Mouse (Mus musculus) stomach, embryonic 14.5 days (tissue): Measurements from ENCODE around the gene Fam196b. TPM values are rescaled to one million over a fixed set of nuclear protein-coding genes. Genes with fewer than 3 reads are reported as not detected.

ENCODE experiments used
- ATAC-seq: fragments of 200-750 bp; cut with Nextera tagmentation; 2 replicates; pipeline ENCODE4 v1.8.0; 2017; ENCODE audit warnings: low read depth, moderate TSS enrichment; ENCODE audit not compliant: insufficient number of reproducible peaks, insufficient read depth, low FRiP score
- H3K27ac ChIP-seq: fragments of 300-500 bp; sonication (generic); 2 replicates; pipeline ENCODE4 v1.5.1; 2014; ENCODE audit warnings: mild to moderate bottlenecking, low read length, moderate library complexity, mixed read lengths
- H3K27me3 ChIP-seq: fragments of 300-500 bp; sonication (generic); 2 replicates; pipeline ENCODE4 v1.6.1; 2014; ENCODE audit warnings: low read length, control low read depth, mixed read lengths; ENCODE audit not compliant: control insufficient read depth, insufficient read depth
- H3K36me3 ChIP-seq: fragments of 300-500 bp; sonication (generic); 2 replicates; pipeline ENCODE4 v1.6.1; 2014; ENCODE audit warnings: mild to moderate bottlenecking, control low read depth, low read length, moderate library complexity, mixed read lengths; ENCODE audit not compliant: control insufficient read depth, insufficient read depth
- H3K4me1 ChIP-seq: fragments of 300-500 bp; sonication (generic); 2 replicates; pipeline ENCODE4 v1.6.1; 2014; ENCODE audit warnings: low read length, control low read depth, mixed read lengths; ENCODE audit not compliant: control insufficient read depth, insufficient read depth
- H3K4me2 ChIP-seq: fragments of 300-500 bp; sonication (generic); replicated peaks from 2 replicates; pipeline ENCODE4 v1.6.1; 2014; ENCODE audit warnings: low read depth, low read length, control low read depth
- H3K4me3 ChIP-seq: fragments of 300-500 bp; sonication (generic); 2 replicates; pipeline ENCODE4 v1.5.1; 2014; ENCODE audit warnings: low read depth, low read length, control low read depth
- H3K9ac ChIP-seq: fragments of 300-500 bp; sonication (generic); replicated peaks from 2 replicates; pipeline ENCODE4 v1.6.1; 2014; ENCODE audit warnings: low read depth, mild to moderate bottlenecking, control low read depth, low read length, moderate library complexity, mixed read lengths
- H3K9me3 ChIP-seq: fragments of 300-500 bp; sonication (generic); 2 replicates; pipeline ENCODE4 v1.6.1; 2016; ENCODE audit warnings: low read depth, low read length, control low read depth; ENCODE audit not compliant: control insufficient read depth
- WGBS: fragments of 180-500 bp; shearing (Covaris S2); extraction: QIAGEN DNeasy Blood & Tissue Kit; methylation state at CpG from one replicate; pipeline ENCODE4 v1.1.7; 2014; 5-methylcytosine and 5-hydroxymethylcytosine counted together
- polyA plus RNA-seq: library from polyadenylated mRNA; unstranded; fragments of >200 nt; fragmentation: Nextera tagmentation; extraction: Ambion mirVana; gene quantifications from 2 replicates; pipeline ENCODE4 v1.2.1, GENCODE M21; 2014

Gene Fam196b
- polyA plus RNA-seq, 1 experiment from 2014 or later, result 0.04 TPM

GRCm38 (mm10) chr11:34343742-34344307 lies 29.2 kb downstream of the Fam196b start:
- no peak overlapping the region for H3K4me2 ChIP-seq
- H3K36me3 ChIP-seq, result no peaks in the 10 kb centered on the region
- H3K9me3 ChIP-seq, result no peaks in the 10 kb centered on the region
- no peaks in the 10 kb centered on the region for H3K27me3 ChIP-seq
- H3K27ac ChIP-seq, result no peak overlapping the region
- no peak for ATAC-seq
- WGBS, result 79% methylated on average over 4 of the region's 4 CpGs
- H3K4me1 ChIP-seq, result 0 out of 2 replicates have a peak, but pooled peaks cover 2% of the 10 kb centered on the region
- no peak overlapping the region for H3K4me3 ChIP-seq
- H3K9ac ChIP-seq, result no peak overlapping the region

GRCm38 (mm10) chr11:34344310-34344709 lies 29.7 kb downstream of the Fam196b start:
- no peak overlapping the region for H3K4me2 ChIP-seq
- H3K27ac ChIP-seq, result no peak overlapping the region
- ATAC-seq, result no peak
- no peak overlapping the region for H3K4me3 ChIP-seq
- H3K4me1 ChIP-seq, result 0 out of 2 replicates have a peak, but pooled peaks cover 2% of the 10 kb centered on the region
- no peaks in the 10 kb centered on the region for H3K36me3 ChIP-seq
- no peaks in the 10 kb centered on the region for H3K27me3 ChIP-seq
- WGBS, result 73% methylated on average over 5 of the region's 5 CpGs
- no peak overlapping the region for H3K9ac ChIP-seq
- no peaks in the 10 kb centered on the region for H3K9me3 ChIP-seq

- H3K27me3 ChIP-seq, result no peaks in the 10 kb centered on the region
- no peaks in the 10 kb centered on the region for H3K36me3 ChIP-seq
- H3K9ac ChIP-seq, result no peak overlapping the region
- peak; percentile 56; the same call in 1 of the 2 replicates for ATAC-seq
- 37% methylated on average over 4 of the region's 4 CpGs for WGBS
- H3K4me3 ChIP-seq, result no peak overlapping the region
- no peaks in the 10 kb centered on the region; the same call in 1 of the 2 replicates for H3K4me1 ChIP-seq
- H3K9me3 ChIP-seq, result no peaks in the 10 kb centered on the region
- no peak overlapping the region for H3K4me2 ChIP-seq
- no peak overlapping the region for H3K27ac ChIP-seq
These were observed 33.8 kb downstream of the Fam196b start for GRCm38 (mm10) chr11:34348287-34348918.

GRCm38 (mm10) chr11:34349453-34350056 lies 34.9 kb downstream of the Fam196b start:
- H3K9me3 ChIP-seq, result no peaks in the 10 kb centered on the region
- H3K27ac ChIP-seq, result no peak overlapping the region
- H3K4me3 ChIP-seq, result no peak overlapping the region
- no peaks in the 10 kb centered on the region for H3K27me3 ChIP-seq
- no peak overlapping the region for H3K4me2 ChIP-seq
- H3K9ac ChIP-seq, result no peak overlapping the region
- H3K36me3 ChIP-seq, result no peaks in the 10 kb centered on the region
- 71% methylated on average over 10 of the region's 10 CpGs for WGBS
- ATAC-seq, result no peak
- H3K4me1 ChIP-seq, result no peaks in the 10 kb centered on the region; the same call in 1 of the 2 replicates

GRCm38 (mm10) chr11:34355406-34355805 lies 40.8 kb downstream of the Fam196b start:
- no peaks in the 10 kb centered on the region for H3K27me3 ChIP-seq
- no peaks in the 10 kb centered on the region for H3K36me3 ChIP-seq
- no peak for ATAC-seq
- no peak overlapping the region for H3K27ac ChIP-seq
- H3K4me2 ChIP-seq, result no peak overlapping the region
- 40% methylated on average over 12 of the region's 12 CpGs for WGBS
- no peak overlapping the region for H3K9ac ChIP-seq
- no peaks in the 10 kb centered on the region; the same call in 1 of the 2 replicates for H3K4me1 ChIP-seq
- H3K4me3 ChIP-seq, result no peak overlapping the region
- no peaks in the 10 kb centered on the region for H3K9me3 ChIP-seq

GRCm38 (mm10) chr11:34356109-34356508 lies 41.5 kb downstream of the Fam196b start:
- Histone ChIP-seq H3K4me2 (no peak overlapping the region), H3K9ac (no peak overlapping the region), H3K36me3 (no peaks in the 10 kb centered on the region), H3K9me3 (no peaks in the 10 kb centered on the region), H3K4me3 (no peak overlapping the region), H3K27me3 (no peaks in the 10 kb centered on the region), H3K27ac (no peak overlapping the region), H3K4me1 (no peaks in the 10 kb centered on the region; the same call in 1 of the 2 replicates)
- 35% methylated on average over 2 of the region's 2 CpGs for WGBS
- ATAC-seq, result no peak

- WGBS, result 85% methylated on average over 4 of the region's 4 CpGs
- ATAC-seq, result no peak
- no peaks in the 10 kb centered on the region for H3K4me1 ChIP-seq
- no peak overlapping the region for H3K27ac ChIP-seq
- no peaks in the 10 kb centered on the region for H3K9me3 ChIP-seq
- no peaks in the 10 kb centered on the region for H3K27me3 ChIP-seq
- H3K4me3 ChIP-seq, result no peak overlapping the region
- no peak overlapping the region for H3K9ac ChIP-seq
- no peaks in the 10 kb centered on the region for H3K36me3 ChIP-seq
- no peak overlapping the region for H3K4me2 ChIP-seq
These were observed 57.6 kb downstream of the Fam196b start for GRCm38 (mm10) chr11:34372224-34372623.

- H3K9me3 ChIP-seq, result no peaks in the 10 kb centered on the region
These were observed 60.9 kb downstream of the Fam196b start for GRCm38 (mm10) chr11:34375557-34375956.

More at GRCm38 (mm10) chr11:34375557-34375956, 60.9 kb downstream of the Fam196b start:
- no peak for ATAC-seq
- WGBS, result 57% methylated on average over 1 of the region's 1 CpGs
- Histone ChIP-seq H3K4me3 (no peak overlapping the region), H3K27me3 (no peaks in the 10 kb centered on the region), H3K4me1 (no peaks in the 10 kb centered on the region), H3K4me2 (no peak overlapping the region), H3K27ac (no peak overlapping the region), H3K36me3 (no peaks in the 10 kb centered on the region), H3K9ac (no peak overlapping the region)
